9 mouse cellular contexts compared by ENCODE assay signal in the genomic region with DNA sequence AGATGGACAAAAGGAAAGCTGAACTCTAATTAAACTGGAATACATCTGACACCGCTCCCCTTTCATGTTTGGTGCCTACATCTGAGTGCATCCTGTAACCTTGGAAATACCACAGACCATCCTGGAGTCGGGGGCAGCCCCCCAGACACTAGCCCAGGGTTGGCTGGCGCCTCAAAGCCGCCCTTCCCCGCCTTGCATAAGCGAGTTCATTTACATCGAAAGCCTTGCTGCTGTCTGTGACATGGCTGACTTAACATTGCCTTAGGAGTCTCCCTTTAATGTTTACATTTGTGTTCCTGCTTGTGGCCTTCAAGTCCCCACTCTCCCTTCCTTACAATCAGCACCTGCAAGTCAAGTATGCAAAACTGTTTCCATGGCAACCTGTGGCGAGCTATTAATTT.
A peak's percentile ranks its signal among the peaks of the same experiment; 100 is the strongest.
DNase-seq lines count a peak whose midpoint lies in the region; ATAC-seq lines count a peak whose summit lies in the region.
"Had no signal": no experiment of that assay in that cellular context is flagged by ENCODE, and none has a peak within 500 bp of the region (broad histone marks: within the 10 kb centered on the region; RNA-seq: fewer than 3 reads in every experiment).

No protein-coding gene starts in this region.

- no peak for DNase-seq in heart, postnatal 10 days
- DNase-seq in lung, postnatal 36 days: peak; percentile 52
- DNase-seq in lung, postnatal 4 days: no peak
- peak; percentile 30 for DNase-seq in forelimb bud, embryonic 11.5 days (ENCODE audit: low read depth, low spot score)
- DNase-seq in adrenal gland, postnatal 4 days (ENCODE audit: low spot score in 2 of 2): no peak
- DNase-seq: left cerebral cortex, postnatal 4 days had no signal

- H3K4me3 ChIP-seq in heart, embryonic 12.5 days: no peak overlapping the region
- H3K4me3 ChIP-seq in stomach, embryonic 15.5 days (replicated peaks): no peak overlapping the region
- H3K4me3 ChIP-seq in neural tube, embryonic 15.5 days (replicated peaks): no peak overlapping the region

- H3K27ac ChIP-seq in heart, embryonic 12.5 days (ENCODE audit: poor library complexity, severe bottlenecking): no peak overlapping the region
- H3K27ac ChIP-seq in stomach, embryonic 15.5 days: peak overlapping the region; percentile 16; the same call in 1 of the 2 replicates
- H3K27ac ChIP-seq in neural tube, embryonic 15.5 days (replicated peaks): no peak overlapping the region; the same call in 1 of the 2 replicates

- no peaks in the 10 kb centered on the region for H3K27me3 ChIP-seq in heart, embryonic 12.5 days (replicated peaks)
- no peaks in the 10 kb centered on the region for H3K27me3 ChIP-seq in stomach, embryonic 15.5 days (replicated peaks)
- no peaks in the 10 kb centered on the region for H3K27me3 ChIP-seq in neural tube, embryonic 15.5 days (replicated peaks)

- H3K9me3 ChIP-seq in heart, embryonic 12.5 days (replicated peaks): no peaks in the 10 kb centered on the region
- no peaks in the 10 kb centered on the region for H3K9me3 ChIP-seq in stomach, embryonic 15.5 days
- no peaks in the 10 kb centered on the region for H3K9me3 ChIP-seq in neural tube, embryonic 15.5 days (replicated peaks)

- ATAC-seq in heart, embryonic 12.5 days (ENCODE audit: insufficient number of reproducible peaks, low FRiP score): no peak
- ATAC-seq in stomach, embryonic 15.5 days (ENCODE audit: insufficient read depth, low FRiP score, low read depth): no peak
- no peak for ATAC-seq in neural tube, embryonic 15.5 days (ENCODE audit: low FRiP score)

- 33% methylated on average over 8 of the region's 8 CpGs for WGBS in heart, embryonic 12.5 days
- WGBS in stomach, embryonic 15.5 days: 20% methylated on average over 8 of the region's 8 CpGs
- 24% methylated on average over 8 of the region's 8 CpGs for WGBS in neural tube, embryonic 15.5 days

- peaks cover 37% of the 10 kb centered on the region for H3K4me1 ChIP-seq in heart, embryonic 12.5 days (replicated peaks)
- peaks cover 42% of the 10 kb centered on the region for H3K4me1 ChIP-seq in stomach, embryonic 15.5 days
- H3K4me1 ChIP-seq in neural tube, embryonic 15.5 days: peaks cover 43% of the 10 kb centered on the region

- H3K36me3 ChIP-seq in heart, embryonic 12.5 days: no peaks in the 10 kb centered on the region; the same call in 1 of the 2 replicates
- 0 out of 2 replicates have a peak, but pooled peaks cover 9% of the 10 kb centered on the region for H3K36me3 ChIP-seq in stomach, embryonic 15.5 days
- H3K36me3 ChIP-seq in neural tube, embryonic 15.5 days: no peaks in the 10 kb centered on the region

- intact Hi-C loops in heart, postnatal 10 days (cut with DNase I): no loop called here

- H3K9ac ChIP-seq in heart, embryonic 12.5 days: no peak overlapping the region
- no peak overlapping the region for H3K9ac ChIP-seq in stomach, embryonic 15.5 days
- no peak overlapping the region for H3K9ac ChIP-seq in neural tube, embryonic 15.5 days (replicated peaks)

- H3K4me2 ChIP-seq in heart, embryonic 12.5 days: peak overlapping the region; percentile 67; the same call in 1 of the 2 replicates
- H3K4me2 ChIP-seq in stomach, embryonic 15.5 days: peak overlapping the region; percentile 19; the same call in 1 of the 2 replicates
- H3K4me2 ChIP-seq in neural tube, embryonic 15.5 days: no peak overlapping the region

Comparison
In these comparisons a context has a peak if more than half of its experiments do, and no peak if none do; other contexts are left out.
1. DNase-seq: peak in lung, postnatal 36 days (single experiment) and forelimb bud, embryonic 11.5 days (single experiment); none in heart, postnatal 10 days (0 of 2), lung, postnatal 4 days (0 of 2) and adrenal gland, postnatal 4 days (0 of 2).